Mouse (Mus musculus): Measurements from ENCODE around the gene Snx29.
"Not testable (repeated sequence)": the region's sequence is repeated elsewhere in the genome, so short reads cannot be mapped to it uniquely, and the experiment has no call there.

Snx29 gene

DNA sequence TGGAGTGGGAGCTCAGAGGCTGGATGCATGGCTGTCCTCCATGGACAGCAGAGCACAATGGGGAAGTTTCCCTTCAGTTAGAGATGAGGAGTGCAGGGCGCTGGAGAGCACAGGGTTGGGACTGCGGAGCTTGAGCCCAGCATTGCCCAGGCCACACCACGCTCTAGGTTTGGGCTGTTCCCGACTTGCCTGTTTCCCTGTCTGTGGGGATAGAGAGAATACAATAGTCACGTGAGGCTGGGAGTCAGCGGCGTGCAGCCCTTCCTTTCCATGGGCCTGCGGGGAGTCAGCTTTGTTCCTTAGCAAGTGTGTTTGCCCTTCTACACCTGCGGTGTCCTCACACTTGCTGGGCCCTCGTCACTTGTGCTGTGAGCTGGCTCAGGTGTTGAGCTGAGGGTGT is 37.2 kb downstream of the Snx29 start:
- in situ Hi-C loops (cut with MboI, MseI) = loop anchor here (5.0 kb wide), 1 partner anchor 42 kb away; no protein-coding TSS in a partner anchor

DNA sequence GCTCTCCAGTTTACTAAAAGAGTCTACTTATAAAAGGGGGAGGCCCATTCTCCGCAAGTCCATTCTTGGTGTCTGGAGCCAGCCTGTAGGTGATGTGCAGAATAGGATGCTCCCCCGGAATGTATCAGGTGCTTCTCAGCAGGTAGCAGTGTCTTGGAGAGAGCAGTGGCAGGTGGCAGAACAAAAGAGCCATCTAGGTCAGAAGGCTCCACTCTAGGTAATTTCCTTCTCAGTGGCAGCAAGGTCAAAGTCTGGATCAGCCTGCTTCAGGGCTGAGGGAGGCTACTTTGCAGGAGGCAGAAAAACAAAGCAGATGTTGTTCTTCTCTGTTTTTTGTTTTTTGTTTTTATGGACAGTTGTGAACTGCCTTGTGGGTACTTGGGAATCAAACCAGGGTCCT is 37.9 kb downstream of the Snx29 start:
- in situ Hi-C loops (cut with MboI, MseI) = not testable (repeated sequence)

DNA sequence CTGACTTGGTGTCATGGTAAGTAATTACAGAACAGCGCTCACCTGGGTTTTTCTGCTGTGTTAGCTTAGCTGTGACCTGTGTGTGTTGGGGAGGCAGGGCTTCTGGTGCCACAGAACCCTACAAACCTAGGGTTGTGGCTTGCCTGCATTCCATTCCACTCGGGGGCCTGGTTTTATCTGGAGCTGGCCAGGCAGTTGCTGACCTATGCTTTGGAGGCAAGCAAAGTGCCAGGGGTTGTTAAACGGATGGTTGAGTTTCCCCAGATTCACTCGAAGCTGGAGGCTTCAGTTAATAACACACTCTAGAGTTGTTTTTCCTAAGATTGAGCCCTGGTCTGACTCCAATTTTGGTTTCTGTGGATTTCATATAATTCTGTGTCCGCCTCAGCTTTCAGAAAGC is 42.9 kb downstream of the Snx29 start:
- in situ Hi-C loops (cut with MboI, MseI) = no loop called here

DNA sequence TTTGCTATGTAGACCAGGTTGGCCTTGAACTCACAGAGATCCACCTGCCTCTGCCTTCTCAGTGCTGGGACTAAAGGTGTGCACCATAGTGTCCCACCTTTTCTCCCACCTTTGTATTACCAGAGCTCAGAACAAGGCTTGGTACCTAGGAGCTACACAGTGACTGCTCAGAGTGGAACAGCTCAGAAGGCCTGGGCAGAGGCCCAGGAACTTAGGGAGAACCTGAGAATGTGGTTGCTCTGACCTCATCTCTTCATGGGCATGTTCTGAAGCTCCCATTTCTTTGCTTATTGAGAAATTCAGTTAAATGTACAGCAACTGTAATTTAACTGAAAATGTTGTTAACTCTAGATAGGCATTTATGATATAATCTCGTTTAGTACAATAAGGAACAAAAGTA is 44.1 kb downstream of the Snx29 start:
- in situ Hi-C loops (cut with MboI, MseI) = no loop called here

DNA sequence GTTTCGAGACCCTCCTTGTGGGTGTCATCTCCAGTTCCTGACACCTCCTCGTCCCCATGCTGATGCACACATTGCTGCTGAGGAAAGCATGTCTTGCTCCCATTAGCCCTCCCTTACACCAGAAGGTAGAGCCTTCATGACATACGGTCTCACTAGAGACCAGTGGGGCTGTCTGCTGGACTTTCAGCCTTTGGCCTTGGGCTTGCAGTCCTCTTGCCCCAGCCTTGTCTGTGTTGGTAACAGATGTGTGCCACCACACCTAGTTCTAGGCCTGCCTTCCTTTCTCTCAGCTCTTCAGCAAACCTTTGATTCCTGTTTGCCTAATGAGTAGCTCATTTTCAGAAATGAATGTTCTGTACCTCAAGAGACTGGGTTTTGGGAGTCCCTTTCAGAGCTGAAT is 45.7 kb downstream of the Snx29 start:
- in situ Hi-C loops (cut with MboI, MseI) = no loop called here

DNA sequence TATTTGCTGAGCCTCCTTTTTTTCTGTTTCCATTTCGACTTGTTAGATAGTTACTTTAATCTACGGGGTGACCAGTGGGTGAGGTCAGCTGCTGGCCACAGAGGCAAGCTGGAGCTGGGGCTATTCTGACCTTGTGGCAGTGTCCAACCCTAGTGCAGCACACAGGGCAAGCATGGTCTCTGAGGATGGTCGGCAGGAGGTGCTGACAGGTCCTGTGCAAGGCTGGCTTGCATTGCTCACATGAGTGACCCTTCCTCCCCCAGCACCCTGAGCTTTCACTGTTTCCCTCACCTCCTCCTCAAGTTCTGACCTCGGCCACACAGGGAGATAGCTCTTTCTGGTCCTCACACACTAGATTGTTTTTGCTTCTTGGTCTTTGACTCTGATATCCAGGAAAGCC is 46.5 kb downstream of the Snx29 start:
- in situ Hi-C loops (cut with MboI, MseI) = no loop called here

DNA sequence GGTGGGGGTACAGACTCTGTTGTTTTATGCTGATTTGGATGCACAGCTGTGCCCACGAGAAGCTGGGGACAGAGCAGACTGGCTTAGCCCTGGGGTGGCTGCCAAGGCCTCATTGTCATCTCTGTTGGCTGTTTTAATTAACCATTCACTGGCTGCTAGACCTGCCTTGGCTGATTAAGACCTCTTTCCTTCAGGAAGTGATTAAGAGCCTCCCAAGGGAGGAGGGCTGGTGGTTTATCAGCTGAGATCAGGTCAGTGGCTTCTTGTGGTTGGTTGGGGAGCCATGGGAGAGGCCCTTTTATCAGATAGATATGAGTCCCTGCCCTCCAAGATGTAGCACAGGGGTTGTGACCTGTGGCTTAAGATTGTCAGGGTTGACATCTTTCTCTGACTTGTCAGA is 46.9 kb downstream of the Snx29 start:
- in situ Hi-C loops (cut with MboI, MseI) = no loop called here

DNA sequence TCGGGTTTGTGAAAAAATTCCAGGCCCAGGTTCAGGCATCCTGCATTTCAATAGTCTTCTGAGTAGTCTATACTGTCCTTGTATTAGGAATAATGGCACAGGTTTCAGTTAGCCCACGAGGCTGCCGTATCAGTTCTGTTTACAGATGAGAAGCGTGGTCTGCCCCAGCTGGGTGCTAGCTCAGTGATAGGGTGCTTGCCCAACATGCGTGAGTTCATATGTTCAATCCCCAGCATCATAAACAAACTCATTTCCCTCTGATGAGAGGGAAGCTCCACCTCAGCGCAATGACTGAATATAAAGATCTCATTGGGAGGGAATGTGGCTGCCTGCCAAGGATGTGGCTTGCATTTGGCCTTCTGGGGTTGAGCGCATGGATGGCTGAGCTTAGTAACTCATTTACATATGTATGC is 47.4 kb downstream of the Snx29 start:
- in situ Hi-C loops (cut with MboI, MseI) = no loop called here

DNA sequence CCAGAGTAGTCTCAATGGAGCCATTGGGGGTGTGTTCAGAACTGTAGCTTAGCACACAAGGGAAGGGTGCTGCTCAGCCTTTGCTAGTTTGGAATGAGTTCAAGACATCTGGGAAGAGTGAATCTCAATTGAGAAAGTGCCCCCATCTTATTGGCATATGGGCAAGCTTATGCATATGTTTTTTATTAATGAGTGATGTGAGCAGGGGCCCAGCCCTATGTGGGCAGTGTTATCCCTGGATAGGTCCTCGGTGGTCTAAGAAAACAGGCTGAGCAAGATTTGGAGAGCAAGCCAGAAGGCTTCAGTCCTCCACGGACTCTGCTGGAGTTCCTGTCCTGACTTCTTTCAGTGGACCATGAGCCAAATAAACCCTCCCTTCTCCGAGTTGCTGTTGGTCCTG is 56.6 kb downstream of the Snx29 start:
- in situ Hi-C loops (cut with MboI, MseI) = no loop called here

DNA sequence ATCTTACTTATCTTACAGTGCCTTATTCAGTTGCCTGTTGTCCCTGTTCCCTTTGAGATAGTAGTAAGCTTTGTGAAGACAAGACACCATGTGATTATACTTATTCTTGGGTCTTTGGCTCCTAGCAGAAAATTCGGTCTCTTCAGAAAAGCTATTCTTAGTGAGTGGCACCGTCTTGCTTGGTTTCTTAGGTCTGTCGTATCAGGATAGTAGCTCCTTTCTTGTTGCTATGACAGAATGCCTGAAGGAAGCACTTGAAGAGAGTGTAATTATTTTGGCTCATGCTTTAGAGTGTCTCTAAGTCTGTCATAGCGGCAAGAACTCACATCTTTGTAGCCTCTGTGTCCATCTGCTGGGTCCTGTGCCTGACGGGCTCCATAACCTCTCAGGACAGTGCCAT is 57.3 kb downstream of the Snx29 start:
- in situ Hi-C loops (cut with MboI, MseI) = no loop called here

DNA sequence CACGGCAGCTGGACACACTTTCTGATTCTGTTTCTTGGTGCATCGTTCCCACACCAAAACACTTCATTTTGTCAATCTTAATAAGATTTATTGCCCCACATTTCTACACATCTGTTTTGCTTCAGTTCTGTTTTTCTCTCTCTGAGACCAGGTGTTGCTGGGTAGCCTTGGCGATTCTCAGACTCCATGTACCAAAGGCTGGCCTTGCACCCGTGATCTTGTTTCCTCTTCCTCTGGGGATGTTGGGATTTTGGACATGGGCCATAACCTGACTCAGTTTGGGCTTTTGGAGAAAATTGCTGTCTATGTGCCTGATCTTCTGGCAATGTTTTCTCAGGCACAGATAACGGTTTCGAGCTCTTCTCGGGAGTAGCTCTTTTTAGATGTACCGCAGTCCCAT is 58.2 kb downstream of the Snx29 start:
- in situ Hi-C loops (cut with MboI, MseI) = no loop called here

DNA sequence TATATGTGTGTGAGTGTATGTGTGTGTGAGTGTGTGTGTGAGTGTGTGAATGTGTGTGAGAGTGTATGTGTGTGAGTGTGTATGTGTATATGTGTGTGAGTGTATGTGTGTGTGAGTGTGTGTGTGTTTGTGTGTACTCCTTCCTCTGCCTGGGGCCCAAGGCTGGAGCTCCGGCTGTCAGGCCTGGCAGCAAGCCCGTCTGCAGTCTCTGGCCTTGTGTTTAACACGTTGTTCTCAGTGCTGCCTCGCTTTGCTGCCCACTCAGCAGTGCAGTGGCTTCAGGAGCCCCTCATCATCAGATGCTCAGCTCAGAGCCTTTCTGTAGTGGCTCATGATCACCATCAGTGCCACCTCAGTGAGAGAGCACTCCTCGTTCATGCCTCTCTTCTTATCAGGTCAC is 61.7 kb downstream of the Snx29 start:
- in situ Hi-C loops (cut with MboI, MseI) = no loop called here

DNA sequence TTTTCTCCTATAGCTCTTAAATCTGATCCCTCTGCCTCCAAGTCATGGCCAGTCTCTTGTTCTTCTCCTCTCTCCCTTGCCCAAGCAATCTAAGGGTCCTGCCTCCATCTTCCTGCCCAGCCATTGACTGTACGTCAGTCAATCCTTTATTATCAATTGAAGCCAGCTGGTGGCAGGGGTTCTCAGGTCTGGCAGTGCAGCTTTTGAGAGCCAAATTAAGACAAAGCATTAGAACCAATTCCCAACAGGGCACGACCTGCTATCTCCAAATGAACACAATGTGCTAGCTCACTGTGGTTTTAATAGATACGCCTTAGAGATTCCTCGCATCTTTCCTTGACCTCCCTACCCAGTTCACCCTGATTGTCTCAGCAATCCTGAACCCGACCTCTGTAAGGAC is 62.4 kb downstream of the Snx29 start:
- in situ Hi-C loops (cut with MboI, MseI) = no loop called here

DNA sequence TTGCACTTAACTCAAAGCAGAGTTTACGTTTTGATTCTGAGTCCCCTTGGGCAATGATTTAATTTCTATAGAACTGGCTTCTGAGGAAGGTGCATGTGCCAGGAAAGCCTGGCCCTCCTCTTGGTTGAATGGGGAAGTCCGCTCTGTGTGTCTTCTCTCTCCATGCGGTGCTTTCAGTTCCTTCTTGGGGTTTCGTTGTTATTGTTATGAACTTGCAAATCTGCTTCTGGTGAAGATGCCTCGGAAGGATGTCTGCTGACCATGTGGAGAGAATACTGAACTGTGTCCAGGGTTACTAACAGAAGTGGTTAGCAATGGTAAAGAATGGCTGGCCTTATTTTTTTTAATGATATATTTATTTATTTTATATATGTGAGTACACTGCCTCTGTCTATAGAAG is 63.1 kb downstream of the Snx29 start:
- in situ Hi-C loops (cut with MboI, MseI) = no loop called here

DNA sequence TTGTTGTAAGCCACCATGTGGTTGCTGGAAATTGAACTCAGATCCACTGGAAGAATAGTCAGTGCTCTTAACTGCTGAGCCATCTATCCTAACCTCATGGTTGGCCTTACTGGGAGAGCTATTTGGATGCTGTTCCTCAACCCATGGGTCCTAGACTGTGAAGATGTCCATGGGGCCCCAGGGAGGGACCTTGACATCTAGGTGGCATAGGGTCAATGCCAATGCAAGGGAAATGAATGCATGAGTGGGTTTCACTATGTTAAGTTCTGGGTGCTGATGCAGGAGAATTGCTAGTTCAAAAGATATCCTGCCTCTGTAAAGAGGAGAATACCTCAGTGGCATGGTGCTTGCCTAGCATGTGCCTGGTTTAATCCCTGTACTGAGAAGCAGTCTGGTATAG is 63.5 kb downstream of the Snx29 start:
- in situ Hi-C loops (cut with MboI, MseI) = no loop called here

DNA sequence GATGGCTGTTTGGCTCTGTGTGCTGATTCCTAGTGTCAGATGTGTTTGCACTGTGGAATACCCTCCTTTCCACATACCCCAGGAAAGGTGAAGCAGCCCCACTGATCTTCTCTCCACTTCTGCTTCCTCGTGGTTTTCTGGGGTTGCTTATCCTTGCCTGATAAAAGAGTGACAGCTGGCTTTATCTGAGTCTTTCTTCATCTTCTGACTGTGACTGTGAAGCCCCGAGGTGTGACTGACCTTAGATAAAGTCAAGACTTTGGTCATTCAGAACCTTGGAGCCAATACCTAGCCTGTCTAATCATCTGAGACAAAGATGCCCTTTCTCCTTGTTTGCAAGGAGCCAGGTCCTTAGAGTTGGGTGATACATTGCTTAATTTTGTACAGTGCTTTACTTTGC is 65.4 kb downstream of the Snx29 start:
- in situ Hi-C loops (cut with MboI, MseI) = no loop called here

DNA sequence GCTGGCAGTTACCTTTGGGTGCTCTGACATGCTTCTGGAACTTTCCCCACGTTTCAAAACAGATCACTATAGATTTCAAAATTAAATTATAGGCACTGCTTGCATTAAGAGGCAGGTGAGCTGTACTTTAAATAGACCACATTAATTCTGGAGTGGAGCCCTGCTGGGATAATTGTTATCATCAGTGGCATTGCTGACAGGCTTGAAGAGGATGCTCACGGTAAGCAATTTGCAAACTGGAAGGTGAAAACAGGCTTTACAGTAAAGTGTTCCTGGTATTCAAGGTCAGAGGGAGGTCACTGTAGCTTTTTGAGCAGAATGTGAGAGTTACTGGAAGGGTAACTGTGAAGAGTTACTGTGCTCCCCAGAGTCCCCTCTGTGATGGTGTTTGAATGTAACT is 66.6 kb downstream of the Snx29 start:
- in situ Hi-C loops (cut with MboI, MseI) = no loop called here

DNA sequence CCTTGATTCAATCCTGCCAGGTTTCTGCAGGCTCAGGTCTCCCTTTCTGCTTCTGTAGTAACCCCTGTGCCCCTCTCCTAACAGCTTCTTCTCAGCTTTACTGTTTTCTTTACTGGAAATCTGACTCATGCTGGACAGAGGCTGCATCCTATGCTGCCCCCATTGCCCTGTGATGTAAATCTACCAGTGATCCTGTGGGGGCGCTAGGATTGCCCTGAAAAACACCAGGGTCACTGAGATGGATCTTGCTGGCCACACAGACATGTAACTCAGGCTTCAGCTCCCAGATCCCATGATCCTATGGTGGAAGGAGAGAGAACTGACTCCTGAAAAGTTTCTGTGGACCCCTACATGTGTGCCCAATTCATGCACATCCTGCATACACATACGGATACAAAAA is 73.9 kb downstream of the Snx29 start:
- in situ Hi-C loops (cut with MboI, MseI) = no loop called here

DNA sequence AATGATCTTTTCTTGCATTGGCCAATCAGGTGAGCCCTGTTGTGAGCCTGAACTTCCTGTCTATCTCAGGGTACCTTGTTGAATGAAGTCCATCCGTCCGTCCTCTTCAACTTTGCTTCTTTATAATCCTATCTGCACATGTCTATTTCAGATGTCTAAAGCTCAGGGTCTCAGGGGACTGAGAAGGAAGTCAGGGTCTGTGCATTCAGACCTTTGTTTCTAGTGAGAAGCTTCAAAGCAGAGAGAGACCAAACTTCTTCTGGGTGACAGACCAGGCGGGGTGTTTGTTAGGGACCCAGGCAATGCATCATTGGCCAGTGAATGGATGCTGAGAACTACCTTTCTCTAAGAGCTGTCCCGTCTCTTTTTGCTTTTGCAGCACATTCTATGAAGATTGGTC is 76.7 kb downstream of the Snx29 start:
- in situ Hi-C loops (cut with MboI, MseI) = no loop called here

DNA sequence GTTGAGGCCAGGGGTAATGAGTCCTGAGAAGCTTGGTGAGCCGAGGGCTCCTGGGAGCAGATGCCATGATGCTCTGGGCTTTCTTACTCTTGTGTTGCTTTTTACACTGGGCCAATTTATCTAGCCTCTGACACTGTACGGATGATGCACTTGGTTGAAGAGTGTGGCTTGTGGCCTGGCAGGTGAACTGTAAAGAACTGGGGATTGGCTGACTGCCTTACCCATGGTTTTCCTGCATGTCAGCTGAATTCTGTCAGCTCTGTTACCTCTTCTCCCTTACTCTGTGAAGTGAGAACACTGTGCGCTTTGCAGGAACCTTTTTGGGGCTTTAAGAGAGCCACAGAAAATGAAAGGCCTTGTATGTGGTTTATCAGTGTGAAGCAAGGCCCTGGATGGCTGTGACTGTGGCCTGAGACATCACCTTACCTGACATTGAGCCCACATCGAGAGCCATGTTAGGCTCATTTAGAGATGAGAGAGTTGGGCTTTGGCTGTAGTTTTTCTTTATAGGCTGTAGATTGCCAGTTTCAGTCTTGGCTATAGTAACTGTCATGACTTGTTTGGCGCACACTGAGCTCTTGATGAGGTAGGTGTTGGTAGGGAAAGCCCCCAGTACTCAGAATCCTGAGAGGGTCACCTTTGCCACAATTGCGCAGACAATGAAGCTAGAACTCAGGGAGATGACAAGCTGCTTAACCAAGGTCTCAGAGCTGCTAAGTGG is 77.3 kb downstream of the Snx29 start:
- in situ Hi-C loops (cut with MboI, MseI) = loop anchor here (5.0 kb wide), 1 partner anchor 43 kb away; no protein-coding TSS in a partner anchor

DNA sequence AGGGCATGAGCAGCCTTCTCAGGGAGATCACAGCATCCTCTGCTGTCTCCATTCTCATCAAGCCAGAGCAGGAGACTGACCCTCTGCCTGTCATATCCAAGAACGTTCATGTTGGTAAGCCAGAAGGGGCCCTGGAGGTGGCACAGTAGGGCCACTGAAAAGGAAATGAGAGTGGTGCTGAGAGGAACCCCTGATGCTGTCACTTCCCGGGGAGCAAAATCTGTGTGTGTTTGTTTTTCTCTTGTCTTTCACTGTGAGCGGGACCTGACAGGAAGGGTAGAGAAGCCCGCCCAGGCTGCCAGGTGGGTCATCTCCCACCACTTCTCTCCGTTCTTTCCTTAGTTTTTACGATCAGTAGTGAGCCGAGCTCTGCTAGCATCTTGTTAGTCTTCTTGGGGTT is 78.2 kb downstream of the Snx29 start:
- in situ Hi-C loops (cut with MboI, MseI) = loop anchor here (5.0 kb wide), 1 partner anchor 44 kb away; no protein-coding TSS in a partner anchor

DNA sequence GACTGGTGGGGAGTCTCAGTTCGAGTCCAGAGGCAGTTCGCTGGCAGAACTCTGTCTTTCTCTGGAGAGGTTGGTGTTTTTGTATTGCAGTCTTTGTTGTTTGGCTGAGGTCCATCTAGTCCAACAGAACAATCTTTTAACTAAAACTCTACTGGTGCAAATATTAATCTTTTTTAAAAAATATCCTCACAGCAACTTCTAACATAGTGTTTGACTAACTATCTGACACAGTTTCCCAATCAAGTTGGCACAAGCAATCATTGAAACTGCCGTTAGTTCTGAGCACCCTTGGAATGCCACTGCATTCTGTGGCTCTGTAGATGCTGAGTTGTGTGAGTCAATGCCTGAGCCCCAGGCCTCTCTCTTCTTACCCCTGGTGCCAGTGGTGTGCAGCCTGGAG is 82.5 kb downstream of the Snx29 start:
- in situ Hi-C loops (cut with MboI, MseI) = no loop called here

DNA sequence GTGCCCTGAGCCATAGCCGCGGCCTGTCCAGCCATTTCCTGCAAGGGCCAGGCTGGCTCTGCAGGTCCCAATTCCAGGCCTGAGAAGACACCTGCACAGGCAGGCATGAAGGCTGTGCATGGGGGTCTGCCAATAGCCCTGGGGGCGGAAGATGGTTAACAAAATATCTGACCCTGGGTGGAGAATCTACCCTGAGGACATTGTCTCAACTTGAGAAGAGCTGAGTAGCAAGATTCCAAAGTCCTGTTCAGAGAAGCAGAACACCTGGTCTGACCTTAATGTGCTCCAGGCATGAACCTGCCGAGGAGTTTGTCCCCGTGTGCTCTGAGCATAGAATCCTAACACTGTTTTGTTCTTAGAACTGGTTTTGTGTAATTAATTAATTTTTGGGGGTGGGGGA is 83.5 kb downstream of the Snx29 start:
- in situ Hi-C loops (cut with MboI, MseI) = no loop called here

DNA sequence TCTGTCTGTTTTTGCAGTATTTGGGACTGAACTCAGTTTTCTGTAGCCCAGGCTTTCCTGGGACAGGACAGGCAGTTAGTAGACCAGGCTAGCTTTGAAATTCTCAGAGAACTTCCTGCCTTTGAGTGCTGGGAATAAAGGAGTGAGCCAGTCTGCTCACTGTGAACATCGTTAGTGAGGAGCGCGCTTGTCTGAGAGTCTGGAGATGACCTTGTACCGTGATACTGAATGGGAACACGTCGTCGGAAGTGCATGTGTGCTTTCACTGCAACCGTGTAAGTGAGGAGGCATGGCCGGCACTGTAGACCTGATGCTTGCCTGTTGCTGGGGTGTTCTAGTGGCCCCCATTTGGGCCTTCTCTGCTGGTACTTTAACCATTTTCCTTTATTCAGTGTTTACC is 83.9 kb downstream of the Snx29 start:
- in situ Hi-C loops (cut with MboI, MseI) = no loop called here

Measured in T-helper 2 cell (primary cell).